23 mouse cellular contexts compared by ENCODE assay signal in the genomic region with DNA sequence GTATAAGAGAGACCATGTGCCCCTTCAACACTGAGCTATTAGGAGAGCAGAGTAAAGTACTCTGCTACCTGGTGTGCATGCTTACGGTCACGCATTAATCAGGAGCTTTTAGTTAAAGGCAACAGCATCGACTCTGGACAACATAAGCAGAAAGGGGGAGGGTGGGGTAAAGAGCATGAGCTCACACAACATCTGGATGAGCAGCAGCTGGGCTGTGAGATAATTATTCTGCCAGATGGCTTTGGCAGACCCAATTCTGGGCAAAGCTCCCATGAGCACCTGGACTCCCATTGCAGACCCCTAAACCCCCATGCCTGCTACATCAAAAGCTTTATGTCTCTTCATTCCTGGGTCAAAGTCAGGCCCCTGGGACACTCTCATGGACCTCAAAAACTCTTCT.
DNase-seq lines count a peak whose midpoint lies in the region; ATAC-seq lines count a peak whose summit lies in the region.
"Had no signal": no experiment of that assay in that cellular context is flagged by ENCODE, and none has a peak within 500 bp of the region (broad histone marks: within the 10 kb centered on the region; RNA-seq: fewer than 3 reads in every experiment).

No protein-coding gene starts in this region.

- no peak overlapping the region for H3K4me3 ChIP-seq in embryonic facial prominence, embryonic 11.5 days (ENCODE audit: low read depth, low read length)
- no peak overlapping the region for H3K4me3 ChIP-seq in embryonic facial prominence, embryonic 10.5 days
- no peak overlapping the region for H3K4me3 ChIP-seq in liver, embryonic 12.5 days
- H3K4me3 ChIP-seq: forebrain, embryonic 13.5 days; hindbrain, embryonic 10.5 days; kidney, embryonic 15.5 days; midbrain, embryonic 13.5 days had no signal

- H3K9me3 ChIP-seq in embryonic facial prominence, embryonic 11.5 days (replicated peaks; ENCODE audit: control insufficient read depth, low read length), result no peaks in the 10 kb centered on the region
- no peaks in the 10 kb centered on the region for H3K9me3 ChIP-seq in embryonic facial prominence, embryonic 10.5 days
- H3K9me3 ChIP-seq in liver, embryonic 12.5 days (replicated peaks), result no peaks in the 10 kb centered on the region
- H3K9me3 ChIP-seq: forebrain, embryonic 13.5 days; hindbrain, embryonic 10.5 days; kidney, embryonic 15.5 days; midbrain, embryonic 13.5 days had no signal

- no peak overlapping the region for H3K9ac ChIP-seq in embryonic facial prominence, embryonic 11.5 days (replicated peaks; ENCODE audit: low read length)
- H3K9ac ChIP-seq in liver, embryonic 12.5 days, result no peak overlapping the region
- H3K9ac ChIP-seq: forebrain, embryonic 13.5 days; kidney, embryonic 15.5 days; midbrain, embryonic 13.5 days had no signal

- no peak for ATAC-seq in embryonic facial prominence, embryonic 11.5 days (replicated peaks; ENCODE audit: insufficient number of reproducible peaks, low FRiP score, low TSS enrichment, low read depth)
- peak; percentile 64 for ATAC-seq in liver, embryonic 12.5 days
- ATAC-seq in erythroid progenitor cell, adult 5-6 weeks (replicated peaks; ENCODE audit: low FRiP score, poor library complexity, severe bottlenecking), result no peak
- ATAC-seq: forebrain, embryonic 13.5 days; midbrain, embryonic 13.5 days had no signal

- no peaks in the 10 kb centered on the region; the same call in 1 of the 2 replicates for H3K4me1 ChIP-seq in embryonic facial prominence, embryonic 11.5 days (ENCODE audit: control insufficient read depth, insufficient read depth, low read length)
- peaks cover 51% of the 10 kb centered on the region for H3K4me1 ChIP-seq in embryonic facial prominence, embryonic 10.5 days
- peaks cover 18% of the 10 kb centered on the region for H3K4me1 ChIP-seq in liver, embryonic 12.5 days
- H3K4me1 ChIP-seq: forebrain, embryonic 13.5 days; kidney, embryonic 15.5 days had no signal

- H3K4me2 ChIP-seq in embryonic facial prominence, embryonic 11.5 days (ENCODE audit: low read depth, low read length), result no peak overlapping the region
- no peak overlapping the region for H3K4me2 ChIP-seq in liver, embryonic 12.5 days
- H3K4me2 ChIP-seq: forebrain, embryonic 13.5 days; heart, embryonic 11.5 days; kidney, embryonic 15.5 days; midbrain, embryonic 13.5 days had no signal

- H3K36me3 ChIP-seq in embryonic facial prominence, embryonic 11.5 days (replicated peaks; ENCODE audit: control insufficient read depth, insufficient read depth, low read depth, low read length), result no peaks in the 10 kb centered on the region
- H3K36me3 ChIP-seq in embryonic facial prominence, embryonic 10.5 days (replicated peaks), result no peaks in the 10 kb centered on the region
- H3K36me3 ChIP-seq in liver, embryonic 12.5 days, result no peaks in the 10 kb centered on the region
- H3K36me3 ChIP-seq: hindbrain, embryonic 10.5 days; kidney, embryonic 15.5 days; midbrain, embryonic 13.5 days had no signal

- H3K27me3 ChIP-seq in embryonic facial prominence, embryonic 11.5 days (ENCODE audit: control insufficient read depth, insufficient read depth, low read length), result no peaks in the 10 kb centered on the region
- H3K27me3 ChIP-seq in embryonic facial prominence, embryonic 10.5 days (replicated peaks; ENCODE audit: low read depth, poor library complexity, severe bottlenecking), result no peaks in the 10 kb centered on the region
- no peaks in the 10 kb centered on the region for H3K27me3 ChIP-seq in liver, embryonic 12.5 days (replicated peaks)
- H3K27me3 ChIP-seq: forebrain, embryonic 13.5 days; kidney, embryonic 15.5 days; midbrain, embryonic 13.5 days had no signal

- H3K27ac ChIP-seq in embryonic facial prominence, embryonic 11.5 days (replicated peaks; ENCODE audit: low read depth, low read length), result no peak overlapping the region
- H3K27ac ChIP-seq in embryonic facial prominence, embryonic 10.5 days (replicated peaks), result no peak overlapping the region
- H3K27ac ChIP-seq in liver, embryonic 12.5 days, result no peak overlapping the region
- H3K27ac ChIP-seq: forebrain, embryonic 13.5 days; hindbrain, embryonic 10.5 days; kidney, embryonic 15.5 days; midbrain, embryonic 13.5 days had no signal

- 58% methylated on average over 3 of the region's 3 CpGs for WGBS in embryonic facial prominence, embryonic 11.5 days
- 77% methylated on average over 3 of the region's 3 CpGs for WGBS in embryonic facial prominence, embryonic 10.5 days
- 66% methylated on average over 3 of the region's 3 CpGs for WGBS in liver, embryonic 12.5 days (ENCODE audit: insufficient replicate concordance)

- peak; percentile 32 for DNase-seq in embryonic facial prominence, embryonic 11.5 days (ENCODE audit: low spot score)
- no peak for DNase-seq in embryonic facial prominence, embryonic 10.5 days (ENCODE audit: low spot score)
- peak; percentile 16 for DNase-seq in retina, adult 2 months (ENCODE audit: low read depth, low spot score)
- no peak for DNase-seq in retina, embryonic 14.5 days (ENCODE audit: low spot score)
- no peak for DNase-seq in thymus, postnatal 0 days (ENCODE audit: low spot score)
- DNase-seq in layer of hippocampus, postnatal 36 days, result no peak
- DNase-seq: adrenal gland, postnatal 25 days; cerebellum, adult 8-10 months; cerebellum, postnatal 36 days; gastrocnemius, postnatal 10 days; kidney, adult 11 months; kidney, postnatal 36 days; lung, adult 2 months; lung, postnatal 14 days; right cerebral cortex, postnatal 4 days; thymus, adult 2 months had no signal

Comparison
In these comparisons a context has a peak if more than half of its experiments do, and no peak if none do; other contexts are left out.
1. DNase-seq: peak in embryonic facial prominence, embryonic 11.5 days (single experiment) and retina, adult 2 months (single experiment); none in embryonic facial prominence, embryonic 10.5 days (single experiment), retina, embryonic 14.5 days (single experiment), thymus, postnatal 0 days (single experiment) and layer of hippocampus, postnatal 36 days (0 of 2).